ENCODE assay signal across 25 mouse cellular contexts in the genomic region with DNA sequence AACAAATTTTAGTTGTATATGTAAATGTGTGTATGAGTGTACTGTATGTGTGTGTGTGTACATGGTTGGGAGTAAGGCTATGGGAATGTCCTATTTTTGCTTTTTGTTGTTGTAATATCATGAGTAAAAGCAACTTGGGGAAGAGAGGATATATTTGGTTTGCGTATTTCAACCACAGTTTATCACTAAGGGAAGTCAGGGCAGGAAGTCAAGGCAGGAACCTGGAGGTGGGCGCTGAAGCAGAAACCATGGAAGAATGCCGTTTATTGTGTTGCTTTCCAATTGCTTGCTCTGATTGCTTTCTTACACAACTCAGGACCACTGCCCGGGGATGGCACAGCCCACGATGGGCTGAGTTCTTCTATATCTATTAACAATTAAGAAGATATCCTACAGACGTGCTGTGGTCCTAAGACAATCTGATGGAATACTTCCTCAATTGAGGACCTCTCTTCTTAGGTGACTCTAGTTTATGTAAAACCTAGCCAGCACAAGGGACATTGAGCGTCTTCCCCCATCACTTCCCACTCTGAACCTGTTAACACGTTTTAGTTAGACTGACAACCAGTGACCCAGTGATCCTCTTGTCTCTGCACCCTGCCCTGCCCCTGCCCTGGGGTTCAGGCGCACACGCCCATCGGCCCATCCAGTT. TPM values are rescaled to one million over a fixed set of nuclear protein-coding genes. Genes with fewer than 3 reads are reported as not detected.
DNase-seq lines count a peak whose midpoint lies in the region; ATAC-seq lines count a peak whose summit lies in the region.
"Had no signal": no experiment of that assay in that cellular context is flagged by ENCODE, and none has a peak within 500 bp of the region (broad histone marks: within the 10 kb centered on the region; RNA-seq: fewer than 3 reads in every experiment).

No protein-coding gene starts in this region.

- no peak; the same call in 1 of the 2 replicates for ATAC-seq in lung, embryonic 16.5 days (ENCODE audit: low read depth)
- peak; percentile 69 for ATAC-seq in common myeloid progenitor, adult 5-6 weeks (replicated peaks; ENCODE audit: low read depth, poor library complexity, severe bottlenecking)
- ATAC-seq in heart, embryonic 11.5 days (replicated peaks; ENCODE audit: insufficient number of reproducible peaks, low FRiP score, low TSS enrichment) = no peak
- ATAC-seq: CD4-positive, CD25-positive, alpha-beta regulatory T cell, adult 4 months; forebrain, embryonic 14.5 days; hindbrain, embryonic 16.5 days; inflammation-experienced regulatory T-cells, adult 6 months had no signal

- H3K36me3 ChIP-seq in lung, embryonic 16.5 days (ENCODE audit: control insufficient read depth, insufficient read depth, low read length) = no peaks in the 10 kb centered on the region
- no peaks in the 10 kb centered on the region for H3K36me3 ChIP-seq in megakaryocyte, embryonic 14.5 days (replicated peaks; ENCODE audit: low read length)
- no peaks in the 10 kb centered on the region for H3K36me3 ChIP-seq in heart, embryonic 11.5 days (ENCODE audit: control insufficient read depth, insufficient read depth, low read length)
- H3K36me3 ChIP-seq: embryonic facial prominence, embryonic 10.5 days; G1E; heart, embryonic 10.5 days; heart, embryonic 15.5 days; hindbrain, embryonic 10.5 days had no signal

- H3K27me3 ChIP-seq in lung, embryonic 16.5 days (ENCODE audit: control insufficient read depth, insufficient read depth, low read depth, low read length) = no peaks in the 10 kb centered on the region
- peaks cover 5% of the 10 kb centered on the region for H3K27me3 ChIP-seq in megakaryocyte, embryonic 14.5 days (replicated peaks)
- no peaks in the 10 kb centered on the region for H3K27me3 ChIP-seq in heart, embryonic 11.5 days (ENCODE audit: control insufficient read depth, insufficient read depth, low read length)
- H3K27me3 ChIP-seq: heart, embryonic 15.5 days had no signal

- H3K9ac ChIP-seq in lung, embryonic 16.5 days (ENCODE audit: low read length) = no peak overlapping the region
- no peak overlapping the region for H3K9ac ChIP-seq in heart, embryonic 11.5 days (ENCODE audit: low read depth, low read length)
- H3K9ac ChIP-seq: heart, embryonic 15.5 days had no signal

- 62% methylated on average over 11 of the region's 11 CpGs for WGBS in lung, embryonic 16.5 days
- 53% methylated on average over 11 of the region's 11 CpGs for WGBS in heart, embryonic 11.5 days (ENCODE audit: insufficient replicate concordance)

- peaks cover 12% of the 10 kb centered on the region for H3K4me1 ChIP-seq in lung, embryonic 16.5 days (replicated peaks; ENCODE audit: control insufficient read depth, insufficient read depth, low read length)
- peaks cover 18% of the 10 kb centered on the region for H3K4me1 ChIP-seq in megakaryocyte, embryonic 14.5 days
- no peaks in the 10 kb centered on the region for H3K4me1 ChIP-seq in heart, embryonic 11.5 days (ENCODE audit: control insufficient read depth, insufficient read depth, low read length)
- H3K4me1 ChIP-seq: heart, embryonic 15.5 days; hindbrain, embryonic 10.5 days had no signal

- H3K4me2 ChIP-seq in lung, embryonic 16.5 days (ENCODE audit: low read depth, low read length) = no peak overlapping the region
- no peak overlapping the region; the same call in 1 of the 2 replicates for H3K4me2 ChIP-seq in heart, embryonic 11.5 days
- H3K4me2 ChIP-seq: heart, embryonic 15.5 days had no signal

- H3K9me3 ChIP-seq in lung, embryonic 16.5 days (ENCODE audit: control insufficient read depth, low read length) = no peaks in the 10 kb centered on the region
- H3K9me3 ChIP-seq in megakaryocyte, embryonic 14.5 days = no peaks in the 10 kb centered on the region
- H3K9me3 ChIP-seq in heart, embryonic 11.5 days (replicated peaks; ENCODE audit: control insufficient read depth, low read length) = no peaks in the 10 kb centered on the region
- H3K9me3 ChIP-seq: embryonic facial prominence, embryonic 10.5 days; G1E; heart, embryonic 10.5 days; heart, embryonic 15.5 days; hindbrain, embryonic 10.5 days had no signal

- peak overlapping the region; percentile 49; the same call in 1 of the 2 replicates for H3K27ac ChIP-seq in lung, embryonic 16.5 days (ENCODE audit: low read length)
- H3K27ac ChIP-seq in heart, embryonic 11.5 days (ENCODE audit: low read depth, low read length) = no peak overlapping the region
- H3K27ac ChIP-seq: embryonic facial prominence, embryonic 10.5 days; heart, embryonic 10.5 days; heart, embryonic 15.5 days; hindbrain, embryonic 10.5 days had no signal

- no peak overlapping the region for H3K4me3 ChIP-seq in lung, embryonic 16.5 days (ENCODE audit: low read length)
- peak overlapping the region; percentile 3 for H3K4me3 ChIP-seq in megakaryocyte, embryonic 14.5 days (replicated peaks)
- no peak overlapping the region for H3K4me3 ChIP-seq in heart, embryonic 11.5 days (ENCODE audit: low read depth, low read length)
- H3K4me3 ChIP-seq: embryonic facial prominence, embryonic 10.5 days; heart, embryonic 10.5 days; heart, embryonic 15.5 days; hindbrain, embryonic 10.5 days had no signal

- no peak for DNase-seq in lung, postnatal 36 days
- peak; percentile 40 for DNase-seq in 416B (ENCODE audit: low read depth)
- DNase-seq in thymus, postnatal 25 days = no peak
- DNase-seq in left cerebral cortex, adult 18-20 months (ENCODE audit: low spot score in 2 of 2) = no peak
- DNase-seq: adrenal gland, postnatal 10 days; B cell, adult 2 months; cerebellum, adult 11-12 months; cerebellum, adult 9-11 months; cerebellum, postnatal 36 days; gastrocnemius, postnatal 36 days; heart, adult 18-20 months; heart, postnatal 14 days had no signal

RNA-seq across cellular contexts. Expression of a gene that starts 13.7 kb away (rescaled TPM):
- polyA plus RNA-seq in lung, embryonic 16.5 days (2015; fragmentation: Nextera tagmentation; extraction: Ambion mirVana) = 12.4 and 14.1 TPM in 2 replicates
- 7.9 and 13.9 TPM in 2 replicates for total RNA-seq in common myeloid progenitor, adult 5-6 weeks (2017)
- polyA plus RNA-seq in megakaryocyte, embryonic 14.5 days (2012; ENCODE audit: insufficient read depth, low replicate concordance) = 0.41 and 1.0 TPM in 2 replicates
- total RNA-seq in left cerebral cortex, adult 18-20 months (2021) = 1 to 10 TPM; 1.4 to 1.5 TPM
- polyA plus RNA-seq in heart, embryonic 11.5 days (2014; fragmentation: Nextera tagmentation; extraction: Ambion mirVana) = 2.3 and 3.1 TPM in 2 replicates
- polyA plus RNA-seq: G1E had no signal
